Mouse (Mus musculus) thymus, adult 18-20 months (tissue): ENCODE data around the gene Pcsk2.

ENCODE experiments used
- DNase-seq, 2 experiments: peaks; one replicate each; pipeline ENCODE4 v3.0.0; 2022; ENCODE audit warnings: mixed read lengths in 2 of 2

Pcsk2 gene

GRCm38 (mm10) chr2:143840895-143841294 lies 294.9 kb downstream of the Pcsk2 start:
- no peak for DNase-seq

- no peak for DNase-seq
Measured at GRCm38 (mm10) chr2:143841536-143841935, 295.6 kb downstream of the Pcsk2 start.

- DNase-seq, result no peak
Measured at GRCm38 (mm10) chr2:143844779-143845178, 298.8 kb downstream of the Pcsk2 start.

GRCm38 (mm10) chr2:143846799-143847198 lies 300.8 kb downstream of the Pcsk2 start:
- DNase-seq, result no peak

GRCm38 (mm10) chr2:143847291-143847690 lies 301.3 kb downstream of the Pcsk2 start:
- DNase-seq, result no peak

GRCm38 (mm10) chr2:143851354-143852221 lies 305.6 kb downstream of the Pcsk2 start:
- no peak for DNase-seq

- DNase-seq, result no peak
Measured at GRCm38 (mm10) chr2:143852295-143853275, 306.6 kb downstream of the Pcsk2 start.

GRCm38 (mm10) chr2:143853447-143853846 lies 307.5 kb downstream of the Pcsk2 start:
- DNase-seq, result no peak

GRCm38 (mm10) chr2:143859166-143859565 lies 313.2 kb downstream of the Pcsk2 start:
- no peak for DNase-seq

GRCm38 (mm10) chr2:143862484-143863231 lies 316.7 kb downstream of the Pcsk2 start, which contains the start of gene Bfsp1:
Gene Bfsp1, minus strand, starts transcription at chr2:143863173.
- no peak for DNase-seq

- no peak for DNase-seq
Measured at GRCm38 (mm10) chr2:143864600-143864999, 318.6 kb downstream of the Pcsk2 start.
